Mouse (Mus musculus): ENCODE results near the gene AU018091.
"Not testable (repeated sequence)": the region's sequence is repeated elsewhere in the genome, so short reads cannot be mapped to it uniquely, and the experiment has no call there.

Gene AU018091

GRCm38 (mm10) chr7:3168925-3169324 lies at the start of gene AU018091:
Gene AU018091, minus strand, starts transcription at chr7:3169203.
- DNase-seq, result no peak

DNA sequence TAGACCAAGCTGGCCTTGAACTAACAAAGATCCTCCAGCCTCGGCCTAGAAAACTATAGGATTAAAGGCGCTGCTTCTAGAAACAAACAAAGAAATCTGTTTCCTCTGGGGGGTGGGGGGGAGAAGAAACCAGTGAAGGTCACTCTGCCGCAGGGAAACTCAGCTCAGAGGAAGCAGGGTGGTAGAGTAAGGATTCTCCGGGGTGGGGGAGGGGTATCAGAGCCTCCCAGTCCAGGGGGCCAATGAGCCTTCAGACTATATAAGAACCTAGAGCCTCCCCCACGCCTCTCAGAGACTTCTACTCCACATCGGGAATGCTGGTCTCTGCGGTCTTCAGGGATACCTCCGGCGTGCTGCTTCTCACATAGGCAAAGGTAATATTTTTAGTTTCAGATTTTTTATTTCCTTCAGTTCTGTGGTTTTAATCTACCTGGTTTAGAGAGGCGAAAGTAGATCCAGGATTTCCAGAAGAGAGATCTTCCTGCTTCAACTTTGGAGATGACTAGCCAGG lies 48.6 kb upstream of the AU018091 start:
- DNase-seq, result no peak

GRCm38 (mm10) chr7:3216331-3216730 lies 47.3 kb upstream of the AU018091 start:
- no peak for DNase-seq

- no peak for DNase-seq
Measured at GRCm38 (mm10) chr7:3213557-3213956, 44.6 kb upstream of the AU018091 start.

DNA sequence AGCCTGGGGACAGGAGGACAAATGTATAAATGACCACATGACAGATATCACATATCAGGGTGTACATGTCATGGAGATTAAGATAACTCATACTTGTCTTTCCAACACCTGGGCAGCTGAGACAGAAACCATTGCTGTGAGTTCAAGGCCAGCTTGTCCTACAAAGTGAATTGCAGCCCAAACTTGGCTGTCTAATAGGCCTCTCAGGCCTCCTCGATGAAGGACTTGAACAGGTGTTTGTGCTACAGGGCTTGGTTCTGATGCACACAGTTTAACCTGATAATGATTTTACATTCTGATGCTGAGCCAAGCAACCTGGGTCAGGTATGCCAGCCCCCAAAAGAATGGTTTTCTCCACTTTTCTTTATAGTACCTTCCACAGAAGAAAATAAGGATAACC lies 44.2 kb upstream of the AU018091 start:
- DNase-seq, result no peak

DNA sequence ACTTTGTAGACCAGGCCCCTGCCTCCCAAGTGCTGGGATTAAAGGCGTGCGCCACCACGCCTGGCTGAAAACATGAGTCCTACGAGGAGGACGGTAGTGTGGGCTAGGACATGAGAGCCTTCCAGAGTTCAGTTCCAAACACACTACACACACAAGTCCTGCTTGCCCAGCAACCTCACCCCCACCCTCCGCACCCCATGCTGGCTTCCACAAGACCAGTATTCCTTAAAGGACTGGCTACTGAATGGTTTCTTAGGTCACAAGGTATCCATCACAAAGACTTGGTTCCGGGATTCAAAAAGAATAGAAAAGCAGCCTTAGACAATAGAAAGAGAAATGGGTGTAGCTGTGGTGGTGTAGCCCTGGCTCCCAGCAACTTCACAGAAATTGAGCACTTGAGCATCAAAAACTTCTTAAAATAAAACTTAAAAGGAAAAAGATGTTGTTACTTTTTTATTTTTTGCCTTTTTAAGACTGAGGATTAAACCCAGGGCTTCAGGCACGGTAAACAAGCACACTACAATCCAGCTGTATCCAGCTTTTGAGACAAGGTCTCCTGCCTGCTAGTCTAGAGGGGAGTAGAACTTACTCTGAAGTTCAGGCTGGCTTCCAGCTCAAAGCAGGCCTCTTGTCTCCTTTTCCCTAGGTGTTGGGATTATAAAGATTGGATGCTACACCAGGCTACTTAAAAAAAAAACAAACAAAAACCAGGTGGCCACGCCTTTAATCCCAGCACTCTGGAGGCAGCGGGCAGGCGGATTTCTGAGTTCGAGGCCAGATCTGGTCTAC lies 43.2 kb upstream of the AU018091 start:
- no peak for DNase-seq

DNA sequence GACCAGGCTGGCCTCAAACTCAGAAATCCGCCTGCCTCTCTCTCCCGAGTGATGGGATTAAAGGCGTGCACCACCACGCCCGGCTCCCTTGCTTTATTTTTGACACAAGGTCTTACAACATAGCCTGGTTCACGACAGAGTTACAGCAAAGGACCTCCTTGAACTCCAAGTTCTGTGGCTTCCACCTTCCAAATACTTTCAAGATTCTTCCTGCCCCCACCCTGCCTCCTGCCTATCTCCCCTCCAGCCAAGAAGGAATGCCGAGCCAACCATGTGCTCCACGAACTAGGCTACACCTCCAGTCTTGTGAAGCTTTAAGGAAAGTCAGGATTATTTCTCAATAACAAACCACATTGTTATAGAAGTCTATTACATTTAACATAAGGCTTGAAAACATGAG lies 42.5 kb upstream of the AU018091 start:
- DNase-seq, result no peak

GRCm38 (mm10) chr7:3210605-3211004 lies 41.6 kb upstream of the AU018091 start:
- no peak for DNase-seq

DNA sequence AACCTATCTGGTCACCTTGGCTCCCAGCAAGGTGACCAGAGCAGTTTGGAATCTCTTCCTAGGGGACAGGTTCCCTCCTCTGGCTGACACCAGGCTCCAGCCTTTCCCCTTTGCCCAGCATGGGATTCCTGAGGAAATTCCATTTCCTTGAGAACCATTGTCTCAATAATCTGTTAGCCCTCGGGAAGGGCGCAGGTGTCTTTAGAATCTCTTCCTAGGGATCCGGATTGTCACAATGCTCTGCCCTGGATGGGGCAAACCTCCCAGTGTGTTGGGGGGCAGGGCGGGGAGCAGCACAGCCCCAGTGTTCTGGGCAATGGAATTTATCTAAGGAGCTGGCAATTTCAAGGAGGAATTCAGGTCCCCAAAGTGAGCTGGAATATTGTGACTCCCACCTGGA lies 37.5 kb upstream of the AU018091 start:
- no peak for DNase-seq

- no peak for DNase-seq
Measured at GRCm38 (mm10) chr7:3204628-3205027, 35.6 kb upstream of the AU018091 start.

DNA sequence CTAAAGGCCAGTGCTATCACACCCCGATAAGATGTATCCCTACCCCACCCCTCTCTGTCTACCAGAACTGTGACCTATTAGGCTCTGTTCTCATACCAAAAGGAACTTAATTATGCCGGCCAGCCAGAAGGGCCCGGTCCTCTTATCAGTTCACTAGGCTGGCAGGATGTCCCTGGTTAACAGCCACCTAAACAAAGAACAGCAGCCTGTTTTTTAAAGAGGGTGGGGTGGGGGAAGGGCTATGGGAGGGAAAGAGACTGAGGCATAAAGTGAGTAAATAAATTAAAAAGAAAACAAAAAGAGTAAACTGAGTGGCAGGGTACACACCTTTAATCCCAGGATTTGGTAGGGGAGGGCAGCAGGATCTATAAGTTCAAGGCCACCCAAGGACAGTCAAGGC lies 34.9 kb upstream of the AU018091 start:
- no peak for DNase-seq

DNA sequence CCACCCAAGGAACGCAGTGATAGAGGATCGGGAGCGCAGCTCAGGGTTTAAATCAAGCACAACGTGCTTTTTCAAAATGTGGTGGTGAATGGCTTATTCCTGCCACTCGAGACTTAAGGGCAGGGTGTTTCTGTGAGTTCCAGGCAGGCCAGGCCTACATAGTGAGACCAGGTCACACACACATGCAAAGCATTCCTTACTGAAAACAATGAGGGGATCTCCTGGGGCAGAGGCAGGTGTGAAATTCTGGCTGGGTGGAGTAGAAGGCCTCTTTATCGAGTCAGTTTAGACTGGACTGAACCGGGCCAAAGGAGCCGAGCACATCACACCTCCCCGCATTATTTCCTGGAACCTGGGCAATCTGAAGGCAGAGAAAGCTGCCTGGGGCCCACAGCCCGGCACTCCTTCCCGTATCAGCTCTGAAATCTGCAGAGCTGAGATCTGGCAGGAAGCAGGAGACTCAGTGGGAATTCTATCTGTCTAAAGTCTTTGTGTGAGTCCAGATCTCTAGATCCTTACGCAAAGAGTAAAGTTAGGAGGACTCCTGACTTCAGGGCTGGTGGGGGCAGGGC lies 32.2 kb upstream of the AU018091 start:
- no peak for DNase-seq

GRCm38 (mm10) chr7:3198884-3199283 lies 29.9 kb upstream of the AU018091 start:
- no peak for DNase-seq

DNA sequence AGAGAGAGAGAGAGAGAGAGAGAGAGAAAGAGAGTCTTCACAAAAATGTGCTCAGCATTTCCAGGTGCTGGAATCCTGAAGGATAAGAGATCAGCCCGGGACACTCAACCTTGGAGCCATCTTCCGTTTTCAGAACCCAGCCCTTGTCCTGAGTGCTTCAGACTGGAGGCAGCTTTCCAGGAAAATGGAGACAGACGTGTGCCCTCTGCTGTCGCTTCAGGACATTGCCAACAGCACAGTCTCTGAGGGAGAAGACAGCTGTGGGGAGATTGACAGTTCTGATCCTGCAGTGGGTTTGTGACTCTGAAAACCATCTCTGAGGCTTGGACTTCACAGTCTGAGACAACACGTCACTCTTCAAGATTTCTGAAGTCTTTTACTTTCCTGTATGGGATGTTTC lies 26.8 kb upstream of the AU018091 start:
- no peak for DNase-seq

- DNase-seq, result no peak
Measured at GRCm38 (mm10) chr7:3194531-3194930, 25.5 kb upstream of the AU018091 start.

DNA sequence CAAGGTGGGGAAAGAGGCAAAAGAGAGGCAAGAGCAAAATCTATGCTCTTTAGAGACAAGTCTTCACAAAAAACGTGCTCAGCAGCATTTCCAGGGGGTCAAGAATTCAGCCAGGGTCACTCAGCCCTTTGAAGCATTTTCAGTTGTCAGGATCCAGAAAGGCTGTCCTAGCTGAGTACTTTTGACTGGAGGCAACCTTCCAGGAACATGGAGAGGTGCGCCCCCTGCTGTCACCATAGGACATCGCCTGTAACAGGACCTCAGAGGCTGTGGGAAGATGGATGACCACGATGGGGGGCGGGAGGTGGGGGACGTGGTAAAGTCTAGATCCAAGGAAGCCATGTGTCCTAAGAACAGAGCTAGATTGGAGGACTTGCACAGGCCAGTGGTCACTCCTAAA lies 24.9 kb upstream of the AU018091 start:
- peak; percentile 2 for DNase-seq

DNA sequence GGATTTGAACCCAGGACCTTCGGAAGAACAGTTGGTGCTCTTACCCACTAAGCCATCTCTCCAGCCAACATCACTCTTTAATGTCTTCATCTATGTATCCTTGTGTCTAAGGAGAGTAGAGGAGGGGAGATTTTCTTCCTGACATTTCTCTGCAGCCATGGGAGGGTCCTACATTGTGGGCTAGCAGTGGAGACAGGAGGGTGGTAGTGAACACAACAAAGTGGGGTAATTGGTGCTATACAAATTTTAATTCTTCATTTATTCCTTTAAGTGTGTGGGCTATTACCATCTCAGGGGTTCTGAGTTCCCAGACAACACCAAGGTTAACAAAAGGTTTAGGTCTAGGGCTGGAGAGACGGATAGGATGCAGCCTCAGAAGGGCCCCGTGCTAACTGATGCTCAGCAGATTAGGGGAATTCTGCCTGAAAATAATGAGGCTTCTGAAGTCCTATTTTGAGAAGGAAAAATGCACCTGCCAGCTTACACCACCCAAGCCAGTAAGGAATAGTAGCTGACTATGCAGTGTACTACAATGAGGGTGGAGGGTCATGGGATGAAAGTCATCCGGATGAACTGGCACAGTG lies 24.1 kb upstream of the AU018091 start:
- DNase-seq, result no peak

DNA sequence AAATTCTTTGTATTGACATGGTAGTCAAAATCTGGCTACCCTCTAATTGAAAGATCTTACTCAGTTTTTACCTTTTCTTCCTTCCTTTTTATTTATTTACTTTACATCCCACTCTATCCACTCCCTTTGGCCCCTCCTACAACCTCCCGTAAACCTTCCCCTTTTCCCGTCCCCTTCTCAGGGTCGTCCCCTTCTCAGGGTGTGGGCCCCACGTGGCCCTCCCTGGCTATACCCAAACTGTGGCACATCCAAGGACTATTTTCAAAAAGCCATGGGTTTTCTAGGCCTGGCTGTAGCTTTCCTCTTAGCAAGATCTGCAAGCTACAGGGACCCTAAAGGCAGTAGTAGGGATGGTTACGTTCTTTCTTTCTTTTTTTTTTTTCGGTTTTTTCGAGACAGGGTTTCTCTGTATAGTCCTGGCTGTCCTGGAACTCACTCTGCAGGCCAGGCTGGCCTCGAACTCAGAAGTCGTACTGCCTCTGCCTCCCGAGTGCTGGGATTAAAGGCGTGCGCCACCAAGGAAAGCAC lies 23.0 kb upstream of the AU018091 start:
- DNase-seq, result no peak

DNA sequence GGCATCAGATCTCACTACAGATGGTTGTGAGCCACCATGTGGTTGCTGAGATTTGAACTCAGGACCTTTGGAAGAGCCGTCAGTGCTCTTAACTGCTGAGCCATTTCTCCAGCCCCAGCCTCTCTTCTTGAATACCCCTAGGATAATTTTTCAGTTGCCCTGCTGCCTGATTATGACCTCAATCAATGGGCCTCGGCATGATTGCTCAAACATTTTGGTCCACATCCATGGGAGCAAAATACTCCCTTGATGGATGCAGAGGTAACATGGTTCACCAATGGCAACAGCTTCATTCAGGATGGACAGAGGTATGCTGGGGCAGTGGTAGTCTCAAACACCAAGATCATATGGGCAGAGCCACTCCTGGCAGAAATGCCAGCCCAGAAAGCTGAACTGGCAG lies 17.7 kb upstream of the AU018091 start:
- not testable (repeated sequence) for DNase-seq

- DNase-seq, result no peak
Measured at GRCm38 (mm10) chr7:3186136-3186535, 17.1 kb upstream of the AU018091 start.

- no peak for DNase-seq
Measured at GRCm38 (mm10) chr7:3184394-3184793, 15.4 kb upstream of the AU018091 start.

- not testable (repeated sequence) for DNase-seq
Measured at GRCm38 (mm10) chr7:3180958-3181357, 12.0 kb upstream of the AU018091 start.

GRCm38 (mm10) chr7:3168296-3168695 lies 707 bp downstream of the AU018091 start:
- no peak for DNase-seq

DNA sequence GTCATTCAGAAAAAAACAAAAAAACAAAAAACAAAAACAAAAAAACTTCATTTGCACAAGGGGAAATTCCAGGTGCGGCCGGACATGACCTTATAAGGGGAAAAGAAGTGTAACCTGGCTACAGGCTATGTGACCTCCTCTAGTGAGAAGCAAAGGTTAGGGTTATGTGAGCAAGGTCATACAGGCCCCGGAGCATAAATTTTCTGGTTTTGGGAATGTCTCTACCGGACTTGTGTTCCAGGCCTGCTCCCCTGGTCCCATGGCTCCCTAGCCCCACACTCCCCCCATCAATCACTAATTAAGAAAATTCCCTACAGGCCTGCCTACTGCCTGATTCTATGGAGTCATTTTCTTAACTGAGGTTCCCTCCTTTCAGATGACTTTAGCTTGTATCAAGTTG lies 2.7 kb downstream of the AU018091 start:
- no peak for DNase-seq
